8 mouse cellular contexts compared by ENCODE assay signal in genomic region chr7:25296945-25297453, GRCm38 (mm10). TPM values are rescaled to one million over a fixed set of nuclear protein-coding genes. Genes with fewer than 3 reads are reported as not detected.
DNase-seq lines count a peak whose midpoint lies in the region; ATAC-seq and TF ChIP-seq lines count a peak whose summit lies in the region.

No protein-coding gene starts in this region.

- H3K36me3 ChIP-seq in heart, adult 2 months (ENCODE audit: control insufficient read depth, insufficient read depth, low read length): no peaks in the 10 kb centered on the region
- H3K36me3 ChIP-seq in embryonic facial prominence, embryonic 12.5 days: peaks cover 41% of the 10 kb centered on the region

- no peak for TF ChIP-seq EP300 in heart, adult 2 months (IDR thresholded peaks at IDR 0.05; ENCODE audit: insufficient read depth, low read depth, low read length)

- TF ChIP-seq POLR2A in heart, adult 2 months (IDR thresholded peaks at IDR 0.05; ENCODE audit: insufficient read depth, low read depth, low read length): no peak

- no peak for DNase-seq in heart, adult 2 months
- no peak for DNase-seq in heart, postnatal 25 days (ENCODE audit: low spot score)
- DNase-seq in mesoderm, embryonic 11.5 days (ENCODE audit: low read depth, low spot score): peak; percentile 42
- peak; percentile 66 for DNase-seq in testis, postnatal 14 days (ENCODE audit: low spot score)
- DNase-seq in gastrocnemius, postnatal 10 days: no peak

- H3K9me3 ChIP-seq in embryonic facial prominence, embryonic 12.5 days: no peaks in the 10 kb centered on the region

- peak overlapping the region; percentile 81 for H3K9ac ChIP-seq in heart, adult 2 months (ENCODE audit: low read depth, low read length)
- peak overlapping the region; percentile 84 for H3K9ac ChIP-seq in embryonic facial prominence, embryonic 12.5 days

- no peaks in the 10 kb centered on the region for H3K79me2 ChIP-seq in heart, adult 2 months (replicated peaks; ENCODE audit: control insufficient read depth, insufficient read depth, low read length)

- intact Hi-C loops in heart, adult 2 months (cut with DNase I): no loop called here
- intact Hi-C loops in heart, postnatal 25 days (cut with DNase I): loop anchor here (5.0 kb wide), 1 partner anchor 35 kb away; no protein-coding TSS in a partner anchor

- 2% methylated on average over 21 of the region's 21 CpGs for WGBS in heart, adult 2 months
- WGBS in embryonic facial prominence, embryonic 12.5 days: 1% methylated on average over 21 of the region's 21 CpGs

- no peaks in the 10 kb centered on the region for H3K27me3 ChIP-seq in heart, adult 2 months (ENCODE audit: control insufficient read depth, insufficient read depth, low read length)
- H3K27me3 ChIP-seq in embryonic facial prominence, embryonic 12.5 days: no peaks in the 10 kb centered on the region

- no peaks in the 10 kb centered on the region for H3K4me1 ChIP-seq in heart, adult 2 months (ENCODE audit: control insufficient read depth, insufficient read depth, low read length)
- peaks cover 14% of the 10 kb centered on the region for H3K4me1 ChIP-seq in embryonic facial prominence, embryonic 12.5 days

- peak overlapping the region; percentile 71 for H3K4me2 ChIP-seq in embryonic facial prominence, embryonic 12.5 days (replicated peaks)

- H3K4me3 ChIP-seq in heart, adult 2 months: peak overlapping the region; percentile 73
- H3K4me3 ChIP-seq in embryonic facial prominence, embryonic 12.5 days: peak overlapping the region; percentile 87

- peak; percentile 48 for ATAC-seq in CD4-positive, CD25-positive, alpha-beta regulatory T cell, adult 4 months
- no peak; the same call in none of the 2 replicates for ATAC-seq in embryonic facial prominence, embryonic 12.5 days (ENCODE audit: insufficient number of reproducible peaks, insufficient read depth, low FRiP score, low TSS enrichment)
- ATAC-seq in inflammation-experienced regulatory T-cells, adult 6 months: peak; percentile 60

- TF ChIP-seq CTCF in heart, adult 2 months (IDR thresholded peaks at IDR 0.05): no peak

- H3K27ac ChIP-seq in heart, adult 2 months: peak overlapping the region; percentile 55; the same call in 1 of the 2 replicates
- H3K27ac ChIP-seq in embryonic facial prominence, embryonic 12.5 days: peak overlapping the region; percentile 98

RNA-seq across cellular contexts. Expression of gene Pafah1b3, which starts 0.8 kb away (rescaled TPM):
- 1 to 10 TPM; 2.4 to 3.1 TPM for total RNA-seq in heart, adult 2 months (2021)
- 6.6 and 9.3 TPM in 2 replicates for polyA plus RNA-seq in heart, adult 2 months (2012; rRNA removed)
- total RNA-seq in heart, postnatal 25 days (2021): 1 to 10 TPM; 2.7 to 4.3 TPM
- 10 to 100 TPM; 23.6 to 42.6 TPM for polyA plus RNA-seq in CD4-positive, CD25-positive, alpha-beta regulatory T cell, adult 4 months (2017; shearing (Covaris generic))
- polyA plus RNA-seq in embryonic facial prominence, embryonic 12.5 days (2016; fragmentation: Nextera tagmentation; extraction: Ambion mirVana): 317 and 337 TPM in 2 replicates
- polyA plus RNA-seq in inflammation-experienced regulatory T-cells, adult 6 months (2017; shearing (Covaris generic)): 10 to 100 TPM; 17.5 to 37.2 (median 31.3) TPM
- 10 to 100 TPM in 1 of 2 experiments, 1 to 10 TPM in 1; 7.5 to 12.3 TPM for total RNA-seq in gastrocnemius, postnatal 10 days (2021)

RNA-seq across cellular contexts. Expression of gene Prr19, which starts 4.2 kb away (rescaled TPM):
- not detected for total RNA-seq in heart, adult 2 months (2021)
- polyA plus RNA-seq in heart, adult 2 months (2012; rRNA removed): not detected in 2 replicates
- not detected for total RNA-seq in heart, postnatal 25 days (2021)
- polyA plus RNA-seq in CD4-positive, CD25-positive, alpha-beta regulatory T cell, adult 4 months (2017; shearing (Covaris generic)): not detected
- 1.0 and 1.9 TPM in 2 replicates for polyA plus RNA-seq in embryonic facial prominence, embryonic 12.5 days (2016; fragmentation: Nextera tagmentation; extraction: Ambion mirVana)
- polyA plus RNA-seq in inflammation-experienced regulatory T-cells, adult 6 months (2017; shearing (Covaris generic)): not detected
- not detected for total RNA-seq in gastrocnemius, postnatal 10 days (2021)

RNA-seq across cellular contexts. Expression of gene Tmem145, which starts 8.9 kb away (rescaled TPM):
- total RNA-seq in heart, adult 2 months (2021): not detected
- polyA plus RNA-seq in heart, adult 2 months (2012; rRNA removed): 0.06 TPM in 1 of 2 replicates, not detected in the other
- not detected for total RNA-seq in heart, postnatal 25 days (2021)
- polyA plus RNA-seq in CD4-positive, CD25-positive, alpha-beta regulatory T cell, adult 4 months (2017; shearing (Covaris generic)): not detected
- polyA plus RNA-seq in embryonic facial prominence, embryonic 12.5 days (2016; fragmentation: Nextera tagmentation; extraction: Ambion mirVana): 2.7 and 4.0 TPM in 2 replicates
- not detected for polyA plus RNA-seq in inflammation-experienced regulatory T-cells, adult 6 months (2017; shearing (Covaris generic))
- total RNA-seq in gastrocnemius, postnatal 10 days (2021): not detected

RNA-seq across cellular contexts. Expression of gene Megf8, which starts 20.0 kb away (rescaled TPM):
- total RNA-seq in heart, adult 2 months (2021): 10 to 100 TPM; 28.9 to 31.7 TPM
- polyA plus RNA-seq in heart, adult 2 months (2012; rRNA removed): 21.5 and 24.8 TPM in 2 replicates
- 10 to 100 TPM; 25.1 to 26.6 TPM for total RNA-seq in heart, postnatal 25 days (2021)
- polyA plus RNA-seq in CD4-positive, CD25-positive, alpha-beta regulatory T cell, adult 4 months (2017; shearing (Covaris generic)): under 1 TPM; 0.10 to 0.11 TPM
- 22.4 and 24.3 TPM in 2 replicates for polyA plus RNA-seq in embryonic facial prominence, embryonic 12.5 days (2016; fragmentation: Nextera tagmentation; extraction: Ambion mirVana)
- polyA plus RNA-seq in inflammation-experienced regulatory T-cells, adult 6 months (2017; shearing (Covaris generic)): under 1 TPM in 2 of 3 experiments, not detected in 1; 0.13 to 0.31 TPM
- total RNA-seq in gastrocnemius, postnatal 10 days (2021): 10 to 100 TPM; 24.0 to 27.2 TPM

RNA-seq across cellular contexts. Expression of gene Cic, which starts 29.5 kb away (rescaled TPM):
- total RNA-seq in heart, adult 2 months (2021): 10 to 100 TPM; 62.8 to 62.9 TPM
- 37.7 and 41.6 TPM in 2 replicates for polyA plus RNA-seq in heart, adult 2 months (2012; rRNA removed)
- 10 to 100 TPM; 61.9 to 65.9 TPM for total RNA-seq in heart, postnatal 25 days (2021)
- 10 to 100 TPM; 24.1 to 27.2 TPM for polyA plus RNA-seq in CD4-positive, CD25-positive, alpha-beta regulatory T cell, adult 4 months (2017; shearing (Covaris generic))
- 45.7 and 47.0 TPM in 2 replicates for polyA plus RNA-seq in embryonic facial prominence, embryonic 12.5 days (2016; fragmentation: Nextera tagmentation; extraction: Ambion mirVana)
- polyA plus RNA-seq in inflammation-experienced regulatory T-cells, adult 6 months (2017; shearing (Covaris generic)): 10 to 100 TPM; 17.9 to 35.2 (median 21.6) TPM
- 10 to 100 TPM; 65.7 to 73.4 TPM for total RNA-seq in gastrocnemius, postnatal 10 days (2021)

Comparison
In these comparisons a context has a peak if more than half of its experiments do, and no peak if none do; other contexts are left out.
1. DNase-seq: peak in mesoderm, embryonic 11.5 days (single experiment) and testis, postnatal 14 days (single experiment); none in heart, adult 2 months (0 of 2), heart, postnatal 25 days (single experiment) and gastrocnemius, postnatal 10 days (single experiment).